Mouse (Mus musculus) brain, embryonic 18.5 days (tissue): ENCODE data around the gene D17H6S53E.
"Not testable (repeated sequence)": the region's sequence is repeated elsewhere in the genome, so short reads cannot be mapped to it uniquely, and the experiment has no call there.

Source experiments
- DNase-seq: peaks from one replicate; pipeline ENCODE4 v3.0.0-alpha.2; 2012; ENCODE audit warnings: low read depth, low spot score

The D17H6S53E gene

DNA sequence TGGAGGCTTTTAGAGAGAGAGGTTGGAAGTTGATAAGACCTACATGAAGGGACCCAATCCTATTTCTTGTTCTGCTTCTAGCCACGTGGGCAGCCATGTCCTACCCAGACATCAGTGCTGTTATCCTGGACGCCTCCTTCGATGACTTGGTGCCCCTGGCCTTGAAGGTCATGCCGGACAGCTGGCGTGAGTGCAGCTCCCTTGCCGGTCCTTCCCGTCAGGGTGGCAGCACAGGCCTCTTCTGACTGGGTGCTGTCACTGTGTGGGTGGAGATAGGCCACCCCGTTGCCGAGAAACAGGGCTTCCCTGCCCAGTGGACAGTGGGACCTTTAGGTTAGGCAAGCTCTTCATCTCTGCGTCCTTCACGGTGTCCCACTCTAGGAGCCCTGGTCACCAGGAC is 25.0 kb upstream of the D17H6S53E start:
- no peak for DNase-seq

DNA sequence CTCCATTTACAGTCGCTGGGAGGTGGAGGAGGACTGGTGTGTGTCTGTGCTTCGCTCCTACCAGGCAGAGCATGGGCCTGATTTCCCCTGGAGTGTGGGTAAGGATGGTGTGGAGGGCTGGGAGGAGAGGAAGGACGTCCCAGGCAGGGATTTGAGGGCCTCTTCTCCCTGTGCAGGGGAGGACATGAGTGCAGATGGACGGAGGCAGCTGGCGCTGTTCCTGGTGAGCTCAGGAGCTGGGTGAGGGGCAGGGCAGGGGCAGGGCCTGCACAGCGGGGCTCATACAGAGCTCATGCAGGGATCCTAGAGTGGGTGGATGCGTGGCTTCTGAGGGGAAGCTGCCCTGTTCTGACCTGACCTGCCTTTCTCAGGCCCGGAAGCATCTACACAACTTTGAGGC is 23.9 kb upstream of the D17H6S53E start:
- no peak for DNase-seq

DNA sequence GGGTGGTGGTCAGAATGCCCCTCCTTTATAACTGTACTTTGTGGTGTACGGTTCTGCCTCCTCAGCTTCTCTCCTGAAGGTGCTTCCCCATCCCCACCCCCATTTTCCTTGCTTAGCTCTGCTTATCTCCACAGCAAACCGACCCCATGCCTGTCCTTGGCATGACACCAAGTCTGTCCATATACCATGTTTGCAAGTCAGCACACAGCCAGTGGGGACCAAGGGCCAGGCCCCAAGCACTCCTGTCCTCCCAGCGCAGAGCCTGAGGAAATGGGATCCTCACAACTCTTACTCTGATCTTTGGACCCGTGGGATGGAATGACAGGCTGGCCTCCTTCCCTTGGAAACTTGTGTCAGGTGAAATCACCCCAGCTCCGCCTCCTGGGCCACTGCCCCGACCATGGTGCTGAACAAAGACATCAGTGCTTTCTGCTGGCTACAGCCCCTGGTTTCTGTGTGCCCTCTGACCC is 22.9 kb upstream of the D17H6S53E start:
- no peak for DNase-seq

DNA sequence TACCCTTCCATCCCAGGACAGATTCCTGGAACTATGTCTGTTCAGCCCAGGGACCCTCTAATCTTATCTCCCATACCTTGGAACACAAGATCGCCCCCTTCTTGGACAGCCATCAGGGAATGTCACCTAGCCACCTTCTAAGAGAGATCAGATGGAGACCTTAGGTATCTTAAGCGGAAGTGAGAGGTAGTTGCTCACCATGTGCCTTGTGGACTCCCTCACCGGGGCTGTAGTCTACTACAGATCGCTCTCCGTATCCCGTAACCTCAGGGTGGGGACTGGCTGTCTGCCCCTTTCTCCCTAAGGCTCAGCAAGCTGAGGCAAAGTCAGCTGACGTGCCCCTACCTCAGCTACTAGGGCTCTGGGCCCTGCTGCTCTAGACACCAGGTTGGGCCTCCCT is 22.1 kb upstream of the D17H6S53E start:
- DNase-seq = no peak

DNA sequence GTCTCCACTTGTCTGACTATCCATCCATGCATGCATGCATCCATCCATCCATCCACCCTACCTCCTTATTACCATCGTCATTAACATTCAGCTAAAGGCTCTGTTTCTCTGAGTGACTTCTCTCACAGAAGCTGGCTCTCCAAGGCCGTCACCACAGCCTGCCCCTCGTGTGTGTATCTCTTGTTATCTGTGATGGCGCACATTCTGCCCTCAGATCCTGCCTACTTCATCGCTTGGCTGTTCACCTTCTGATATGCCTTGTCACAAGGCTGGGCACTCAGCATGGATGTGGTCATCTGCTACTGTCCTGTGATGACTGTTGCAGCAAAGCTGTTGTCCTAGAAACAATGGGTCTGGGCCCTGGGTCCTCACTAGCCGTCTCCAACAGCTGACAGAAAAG is 21.4 kb upstream of the D17H6S53E start:
- DNase-seq = no peak

DNA sequence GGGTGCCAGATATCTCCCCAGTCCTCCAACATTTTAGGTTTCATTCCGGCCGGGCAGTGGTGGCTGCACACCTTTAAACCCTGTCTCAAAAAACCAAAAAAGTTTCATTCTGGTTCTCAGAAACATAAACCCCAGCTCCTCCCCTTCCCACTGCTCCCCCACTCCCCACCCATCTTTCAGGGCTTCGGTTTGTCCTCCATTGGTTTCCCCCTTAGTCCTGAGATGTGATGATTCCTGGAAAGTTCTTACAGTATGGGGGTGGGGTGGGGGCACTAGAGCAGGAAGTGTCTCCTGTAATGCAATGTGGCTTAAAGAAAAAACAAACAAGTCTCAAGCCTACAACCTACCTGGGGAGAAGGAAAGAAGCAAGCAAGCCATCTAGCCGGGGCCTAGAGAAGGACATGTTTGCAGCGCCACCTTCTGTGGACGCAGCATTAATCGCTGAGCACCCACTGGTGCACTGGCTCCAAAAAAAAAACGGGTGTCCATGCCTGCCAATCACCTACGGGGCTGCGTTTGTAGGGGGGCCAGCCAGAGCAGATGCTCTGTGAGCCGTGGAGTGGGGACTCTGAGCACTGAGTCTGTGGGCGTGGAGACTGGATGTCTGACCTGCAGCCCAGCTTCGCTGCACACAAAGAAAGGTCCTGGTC is 20.3 kb upstream of the D17H6S53E start:
- no peak for DNase-seq

DNA sequence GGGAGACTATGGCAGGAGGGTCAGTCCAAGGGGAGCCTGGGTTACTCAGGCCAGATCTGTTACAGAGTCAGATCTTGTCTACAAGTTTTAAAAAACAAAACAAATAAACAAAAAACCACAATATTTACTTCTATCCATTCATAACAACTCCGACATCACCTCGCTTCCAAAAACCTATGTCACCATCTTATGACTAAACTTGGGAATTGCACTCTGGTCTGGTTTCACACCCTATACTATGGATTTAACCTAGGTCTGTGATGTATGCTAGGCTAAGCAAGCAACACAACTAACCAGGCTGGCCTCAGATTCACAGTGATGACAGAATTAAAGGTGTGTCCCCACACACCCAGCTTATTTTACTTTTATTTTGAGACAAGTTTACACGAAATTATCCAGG is 19.7 kb upstream of the D17H6S53E start:
- DNase-seq = no peak

DNA sequence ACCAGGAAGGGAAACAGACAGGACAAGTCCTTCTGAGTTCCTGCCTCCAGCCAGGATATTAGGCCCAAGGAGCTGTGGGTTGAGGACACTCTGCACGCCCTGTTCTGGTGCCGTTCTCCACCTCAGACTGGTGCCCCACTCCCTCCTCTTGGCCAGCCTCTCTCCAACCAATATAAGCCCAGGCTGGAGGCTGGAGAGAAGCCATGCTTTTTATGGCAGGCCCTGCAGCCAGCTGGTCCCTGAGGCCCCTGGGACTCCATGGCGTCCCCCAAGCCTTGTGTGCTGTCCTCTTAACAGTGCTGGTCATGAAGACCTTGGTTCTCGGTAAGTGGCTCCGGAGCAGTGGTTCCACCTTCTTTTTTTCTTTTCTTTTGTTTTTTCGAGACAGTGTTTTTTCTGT is 18.1 kb upstream of the D17H6S53E start, which contains the start of gene Ly6g5c:
Ly6g5c (plus strand) TSS at position 183 of the 400 bp plus-strand sequence.
- DNase-seq = no peak

DNA sequence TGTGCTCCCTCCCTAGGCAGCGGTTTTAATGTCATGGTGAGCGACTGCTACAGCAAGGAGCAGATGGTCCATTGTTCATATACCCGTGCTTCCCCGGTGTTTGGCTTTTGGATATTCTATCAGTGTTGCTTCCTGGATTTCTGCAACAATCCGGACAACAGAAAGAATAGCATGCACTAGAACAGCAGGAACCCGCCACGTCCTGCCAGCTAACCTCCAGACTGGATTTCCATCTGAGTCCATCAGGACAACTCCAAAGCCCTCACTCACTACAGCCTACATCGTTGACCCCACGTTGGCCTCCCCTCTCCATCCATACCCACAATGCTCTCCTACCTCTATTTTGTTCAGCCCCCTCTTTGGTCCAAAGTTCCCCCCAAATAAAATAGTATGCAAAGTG is 14.4 kb upstream of the D17H6S53E start:
- no peak for DNase-seq

DNA sequence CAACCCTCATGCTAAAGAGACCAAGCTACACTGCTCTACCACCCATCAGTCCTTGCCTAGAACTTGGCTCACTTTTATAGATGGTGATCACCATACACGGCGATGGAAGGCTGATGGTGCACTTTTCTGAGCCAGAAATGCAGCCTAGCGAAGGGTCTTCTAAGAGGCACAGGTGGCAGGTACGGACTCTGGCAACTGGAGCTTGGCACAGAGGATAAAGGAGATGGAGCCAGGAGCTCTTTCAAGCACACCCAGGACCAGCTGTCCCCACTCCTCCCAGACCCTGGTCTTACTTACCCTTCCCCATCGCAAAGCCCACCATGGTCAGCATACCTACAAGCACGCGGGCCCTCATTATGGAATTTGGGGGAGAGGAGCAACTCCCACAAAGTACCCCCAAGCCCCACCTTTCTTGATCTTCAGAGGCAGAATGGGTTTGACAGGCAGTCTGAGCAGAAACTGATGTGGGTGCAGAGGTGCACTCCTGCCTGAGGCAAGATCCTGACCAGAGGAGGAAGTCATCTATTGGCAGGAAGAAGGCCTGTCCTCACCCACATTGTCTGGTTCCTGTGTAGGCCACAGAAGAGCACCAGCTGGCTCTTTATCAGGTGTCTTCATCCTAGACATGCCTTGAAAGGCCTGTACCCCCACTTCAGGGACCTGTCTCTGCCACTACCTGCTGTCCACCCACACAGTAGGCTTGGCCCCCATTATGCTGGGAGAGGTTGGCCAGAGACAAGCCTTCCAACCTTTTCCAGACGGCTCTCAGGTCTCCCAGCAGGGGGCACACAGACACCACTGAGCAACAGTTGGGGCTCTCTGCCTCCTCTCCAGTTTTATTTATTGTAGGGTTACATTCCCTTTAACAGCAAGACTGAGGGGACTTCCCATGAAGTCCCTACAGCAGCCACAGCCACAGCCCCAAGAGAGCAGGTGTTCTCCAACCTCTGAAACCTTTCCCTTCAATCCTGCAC is 10.8 kb upstream of the D17H6S53E start, which contains the start of gene Ly6g5b:
Ly6g5b (minus strand) TSS at position 383 of the 974 bp plus-strand sequence.
- no peak for DNase-seq

DNA sequence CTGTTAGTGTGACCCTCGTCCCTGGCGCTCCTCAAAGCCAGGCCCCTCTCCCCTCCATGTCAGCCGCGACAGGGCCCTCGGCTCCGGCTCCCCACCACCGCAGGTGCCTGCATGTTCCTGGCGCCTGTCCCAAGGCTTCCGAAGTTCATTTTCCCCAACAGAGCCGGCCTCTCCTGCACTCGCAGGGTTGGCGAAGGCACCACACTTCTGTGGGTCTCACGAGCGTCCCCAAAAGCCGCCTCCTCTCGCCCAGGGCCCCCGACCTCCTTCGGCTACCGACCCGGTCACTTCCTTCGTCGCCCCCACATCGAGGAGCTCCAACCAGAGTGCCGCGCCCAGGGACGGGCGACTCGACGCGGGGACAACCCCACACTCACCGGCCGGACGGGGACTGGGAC is 5.4 kb upstream of the D17H6S53E start:
- DNase-seq = no peak

DNA sequence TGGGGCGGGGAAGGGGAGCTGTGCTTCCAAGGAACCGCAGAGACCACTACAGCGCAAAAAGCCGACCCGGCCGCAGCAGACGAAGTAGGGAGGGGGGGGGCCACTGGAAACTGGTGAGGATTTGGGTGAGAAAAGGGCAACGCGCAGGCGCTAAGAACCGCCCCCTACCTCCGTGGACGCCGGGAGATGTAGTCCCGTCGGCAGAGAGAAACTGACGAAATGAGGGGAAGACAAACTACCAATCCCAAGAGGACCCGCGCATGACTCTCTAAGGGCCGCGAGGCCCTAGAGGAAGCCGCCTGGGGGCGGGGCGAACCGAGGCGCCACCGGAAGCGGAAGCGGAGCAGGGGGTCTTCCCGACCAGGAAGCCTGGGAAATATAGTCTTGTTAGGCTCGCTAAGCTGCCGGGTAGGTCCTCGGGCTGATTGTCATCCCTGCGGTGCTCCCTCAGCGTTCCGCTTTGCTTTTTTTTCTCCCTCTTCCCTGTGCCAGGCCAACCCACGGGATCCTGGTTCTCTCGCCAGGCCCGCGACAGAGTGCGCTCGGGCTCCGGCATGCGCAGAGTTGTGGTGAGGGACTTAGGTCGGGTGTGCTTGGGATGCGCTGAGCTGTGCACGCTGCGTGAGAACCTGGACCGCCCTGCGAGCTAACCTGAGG is 4.9 kb upstream of the D17H6S53E start, which contains the start of gene Gpank1:
Gpank1 (plus strand) TSS at position 313 of the 657 bp plus-strand sequence.
- DNase-seq = peak; percentile 98

DNA sequence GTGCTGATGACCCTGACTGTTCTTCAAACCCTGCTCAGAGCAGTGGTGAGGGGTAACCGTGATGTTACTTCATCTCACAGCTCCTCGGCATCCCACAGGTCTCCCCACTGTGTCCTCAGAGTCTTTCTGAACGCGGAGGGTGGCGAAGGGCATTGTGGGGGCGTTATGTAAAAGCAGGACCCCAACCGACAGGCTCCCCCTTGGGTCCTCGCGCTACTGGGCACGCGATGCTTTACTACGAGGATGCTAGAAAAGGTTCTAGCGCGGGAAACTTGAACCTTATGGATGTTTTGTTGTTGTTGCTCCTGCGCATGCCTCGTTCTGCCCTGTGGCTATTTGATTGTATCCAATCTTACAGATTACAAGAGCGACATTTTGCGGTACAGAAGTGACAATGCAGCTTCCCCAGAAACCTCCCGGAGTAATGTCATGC is 4.3 kb upstream of the D17H6S53E start, which contains the start of gene Csnk2b:
Csnk2b (minus strand) TSS at position 183 of the 433 bp plus-strand sequence.
- DNase-seq = peak; percentile 68

DNA sequence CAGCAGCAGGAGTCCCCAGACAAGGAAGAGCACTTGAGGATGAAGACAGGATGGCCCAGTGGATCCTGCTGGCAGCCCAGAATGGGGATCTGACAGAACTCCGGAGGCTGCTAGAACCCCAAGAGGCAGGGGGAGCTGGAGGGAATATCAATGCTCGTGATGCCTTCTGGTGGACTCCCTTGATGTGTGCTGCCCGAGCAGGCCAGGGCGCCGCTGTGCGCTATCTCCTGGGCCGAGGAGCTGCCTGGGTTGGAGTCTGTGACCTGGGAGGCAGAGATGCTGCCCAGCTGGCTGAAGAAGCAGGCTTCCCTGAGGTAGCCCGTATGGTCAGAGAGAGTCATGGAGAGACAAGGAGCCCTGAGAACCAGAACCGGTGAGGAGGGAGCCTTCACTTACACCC is 2.9 kb upstream of the D17H6S53E start:
- DNase-seq = not testable (repeated sequence)

DNA sequence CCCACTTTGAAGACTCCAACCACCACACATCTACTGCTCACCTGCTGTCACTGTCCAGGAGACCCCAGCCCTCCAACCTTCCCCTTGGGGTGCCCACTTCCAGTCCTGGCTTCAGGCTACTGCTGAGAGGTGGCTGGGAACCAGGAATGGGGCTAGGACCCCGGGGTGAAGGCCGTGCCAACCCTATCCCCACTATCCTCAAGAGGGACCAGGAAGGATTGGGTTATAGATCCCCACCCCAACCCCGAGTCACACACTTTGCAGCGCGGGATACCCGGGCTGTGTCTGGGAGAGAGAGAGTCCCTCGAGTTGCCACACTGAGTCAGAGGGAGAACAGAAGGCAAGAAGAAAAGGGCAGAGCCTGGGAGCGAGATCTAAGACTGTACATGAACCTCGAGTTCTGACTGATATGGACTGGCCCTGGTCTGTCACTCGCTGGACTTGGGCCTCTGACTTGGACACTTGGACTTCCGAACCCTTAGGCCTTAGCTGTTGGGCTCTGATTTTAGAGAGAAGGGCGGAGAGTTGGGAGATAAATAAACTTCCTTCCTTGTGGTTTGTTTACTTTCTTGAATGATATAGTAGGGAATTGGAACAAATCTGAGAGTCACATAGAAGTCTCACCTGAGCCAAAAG is 1.8 kb upstream of the D17H6S53E start:
- DNase-seq = not testable (repeated sequence)

DNA sequence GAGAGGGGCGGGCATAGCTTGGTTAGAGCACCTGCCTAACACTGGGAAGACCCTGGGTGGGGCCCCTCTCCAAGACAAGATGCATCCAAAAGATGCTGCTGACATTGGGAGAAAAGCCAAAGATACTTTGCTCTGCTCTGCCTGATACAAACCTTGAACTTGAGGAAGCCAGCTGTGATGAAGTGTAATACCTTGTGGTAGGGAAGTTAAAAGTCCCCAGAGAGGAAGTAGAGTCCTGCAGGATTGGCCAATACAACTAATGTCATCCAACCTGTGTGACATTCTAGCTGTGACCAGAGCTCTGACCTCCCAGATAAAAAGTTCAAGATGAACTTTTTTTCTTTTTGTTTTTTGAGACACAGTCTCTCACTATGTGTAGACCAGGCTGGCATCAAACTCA is 1.1 kb upstream of the D17H6S53E start:
- no peak for DNase-seq

DNA sequence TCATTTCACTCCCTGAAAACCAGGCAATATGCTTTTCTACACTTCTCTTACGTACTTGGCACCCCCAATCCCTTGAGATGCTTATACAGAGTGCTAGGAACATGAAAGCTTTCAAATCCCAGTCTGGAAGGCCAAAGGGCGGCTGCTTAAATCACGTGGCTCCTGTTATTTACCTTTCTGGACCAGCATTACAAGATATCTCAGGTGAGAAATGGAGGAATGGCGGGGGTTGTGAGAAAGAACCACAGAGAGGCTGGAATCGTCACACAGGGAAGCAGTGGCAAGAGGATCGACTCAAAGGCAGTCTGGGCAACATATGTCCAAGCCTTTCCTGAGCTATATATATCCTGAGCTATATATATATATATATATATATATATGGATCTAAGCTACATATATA is 595 bp upstream of the D17H6S53E start:
- no peak for DNase-seq

DNA sequence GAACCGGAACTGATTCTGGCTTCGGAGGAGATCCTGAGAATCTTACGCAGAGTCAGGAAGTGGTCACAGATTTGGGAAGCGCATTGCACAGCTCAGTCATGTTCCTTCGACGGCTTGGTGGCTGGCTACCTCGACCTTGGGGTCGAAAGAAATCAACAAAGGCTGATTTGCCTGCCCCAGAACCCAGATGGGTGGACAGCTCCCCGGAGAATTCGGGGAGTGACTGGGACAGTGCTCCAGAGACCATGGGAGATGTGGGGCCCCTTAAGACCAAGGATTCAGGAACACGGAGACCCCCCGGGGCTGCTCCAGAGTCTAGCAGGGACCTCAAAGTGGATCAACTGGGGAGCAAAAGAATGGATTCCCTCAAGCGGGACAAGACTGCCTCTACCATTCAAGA is 844 bp downstream of the D17H6S53E start:
- DNase-seq = no peak

DNA sequence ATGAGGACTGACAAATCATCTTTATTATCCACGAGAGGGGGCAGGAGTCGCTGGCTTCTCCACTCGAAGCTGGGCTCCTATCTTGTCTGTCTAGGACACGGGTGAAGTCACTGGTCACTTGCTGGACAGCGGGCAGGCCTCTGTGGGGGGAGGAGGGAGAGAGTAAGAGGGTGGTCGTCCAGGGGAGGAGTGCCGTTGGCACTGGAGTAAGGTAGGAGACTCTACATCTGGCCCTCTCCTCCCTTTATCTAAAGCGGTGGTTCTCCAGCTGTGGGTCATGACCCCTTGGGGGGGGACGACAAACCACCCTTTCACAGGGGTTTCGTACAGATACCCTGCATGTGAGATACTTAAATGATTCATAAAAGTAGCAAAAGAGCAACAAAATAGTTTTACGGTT is 2.8 kb downstream of the D17H6S53E start:
- DNase-seq = no peak

DNA sequence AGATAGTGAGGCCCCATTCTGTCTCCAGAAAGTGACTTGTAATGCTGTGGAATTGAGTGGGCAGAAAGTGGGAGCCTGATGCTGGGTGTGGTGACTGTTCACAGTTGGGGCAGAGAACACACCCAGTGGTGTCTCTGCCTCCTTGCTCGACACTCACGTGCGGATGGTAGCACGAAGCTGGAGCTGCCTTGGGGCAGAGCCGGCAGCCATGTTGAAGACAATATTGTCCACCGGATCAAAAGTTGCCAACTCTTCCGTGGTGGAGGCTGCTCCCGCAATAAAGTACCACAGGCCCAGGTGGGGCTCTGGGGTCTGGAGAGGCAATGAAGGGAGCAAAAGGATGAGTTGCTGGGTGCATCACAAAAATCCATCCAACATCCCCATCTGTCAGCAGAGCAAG is 4.9 kb downstream of the D17H6S53E start:
- DNase-seq = no peak

DNA sequence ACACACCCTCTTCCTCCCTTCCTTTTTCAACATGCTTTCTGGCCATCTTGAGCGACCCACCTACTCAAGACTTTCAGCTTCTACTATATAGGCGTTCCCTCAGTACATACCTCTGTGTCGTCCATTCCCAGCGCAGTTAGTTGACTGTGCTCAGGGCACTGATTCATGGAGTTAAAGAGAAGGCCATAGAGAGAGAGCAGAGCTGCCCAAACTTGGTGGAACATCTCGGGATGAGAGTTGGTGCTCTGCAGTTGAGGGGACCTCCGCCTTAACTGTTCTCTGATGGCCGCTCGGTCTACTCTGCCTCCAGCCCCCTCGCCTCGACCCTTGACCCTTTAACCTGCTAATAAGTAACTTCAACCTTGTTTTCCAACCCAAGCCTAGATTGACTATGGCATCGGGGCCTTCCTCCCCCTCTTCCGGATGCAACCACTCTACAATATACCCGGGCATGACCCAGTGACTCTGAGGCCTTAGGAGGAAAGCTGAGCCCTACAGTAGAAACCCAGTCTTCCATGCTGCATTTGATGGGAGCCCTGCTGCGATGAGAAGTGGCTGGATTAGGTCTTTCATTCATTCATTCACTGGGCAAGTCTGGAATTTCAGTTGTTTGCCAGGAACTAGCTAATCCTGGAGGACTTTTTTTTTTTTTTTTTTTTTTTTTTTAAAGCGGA is 5.5 kb downstream of the D17H6S53E start, which contains the start of gene Apom:
Apom (minus strand) TSS at position 551 of the 674 bp plus-strand sequence.
- DNase-seq = no peak
